Mouse (Mus musculus) brain, embryonic 14.5 days (tissue): ENCODE results near the gene Ddc. TPM values are rescaled to one million over a fixed set of nuclear protein-coding genes. Genes with fewer than 3 reads are reported as not detected.
A peak's percentile ranks its signal among the peaks of the same experiment; 100 is the strongest.

Experiments used
- DNase-seq: peaks from one replicate; pipeline ENCODE4 v3.0.0-alpha.2; 2011; ENCODE audit warnings: low read depth
- CTCF ChIP-seq: fragments of 200-500 bp; IDR thresholded peaks from 2 replicates; pipeline ENCODE4 v1.5.1; 2012; ENCODE audit warnings: inconsistent platforms, mild to moderate bottlenecking, moderate library complexity, borderline replicate concordance; ENCODE audit not compliant: insufficient read depth, insufficient read length; ENCODE audit errors: extremely low read depth
- POLR2A ChIP-seq: fragments of 200-500 bp; IDR thresholded peaks from 2 replicates; pipeline ENCODE4 v1.6.1; 2012; ENCODE audit warnings: mild to moderate bottlenecking, inconsistent platforms, borderline replicate concordance; ENCODE audit not compliant: poor library complexity, insufficient read depth, insufficient read length, severe bottlenecking; ENCODE audit errors: extremely low read depth
- polyA plus RNA-seq: library from polyadenylated mRNA; depleted of rRNA; stranded (reverse); fragments of >200 nt; gene quantifications from 2 replicates; pipeline ENCODE4 v1.2.3, GENCODE M21; 2012

The Ddc gene
- polyA plus RNA-seq, 1 experiment, result 13.8 TPM

- TF ChIP-seq POLR2A, result no peak
- no peak for TF ChIP-seq CTCF
- no peak for DNase-seq
Measured at GRCm38 (mm10) chr11:11932102-11932789, 34.3 kb upstream of the Ddc start.

GRCm38 (mm10) chr11:11931688-11932087 is 33.7 kb upstream of the Ddc start:
- peak; percentile 22 for DNase-seq
- TF ChIP-seq POLR2A, result no peak
- TF ChIP-seq CTCF, result no peak

GRCm38 (mm10) chr11:11930527-11930926 is 32.6 kb upstream of the Ddc start:
- DNase-seq, result no peak
- no peak for TF ChIP-seq POLR2A
- no peak for TF ChIP-seq CTCF

GRCm38 (mm10) chr11:11929059-11929458 is 31.1 kb upstream of the Ddc start:
- TF ChIP-seq POLR2A (no peak), CTCF (no peak)
- no peak for DNase-seq

- DNase-seq, result no peak
- TF ChIP-seq POLR2A (no peak), CTCF (no peak)
Measured at GRCm38 (mm10) chr11:11928586-11928985, 30.6 kb upstream of the Ddc start.

- no peak for TF ChIP-seq POLR2A
- no peak for TF ChIP-seq CTCF
- DNase-seq, result no peak
Measured at GRCm38 (mm10) chr11:11923900-11924299, 26.0 kb upstream of the Ddc start.

- TF ChIP-seq CTCF (no peak), POLR2A (no peak)
- no peak for DNase-seq
Measured at GRCm38 (mm10) chr11:11923345-11923744, 25.4 kb upstream of the Ddc start.

- no peak for TF ChIP-seq CTCF
- no peak for TF ChIP-seq POLR2A
- no peak for DNase-seq
Measured at GRCm38 (mm10) chr11:11922106-11922505, 24.2 kb upstream of the Ddc start.

GRCm38 (mm10) chr11:11907703-11908413 is 9.9 kb upstream of the Ddc start:
- no peak for TF ChIP-seq POLR2A
- no peak for TF ChIP-seq CTCF

GRCm38 (mm10) chr11:11905518-11905917 is 7.6 kb upstream of the Ddc start:
- DNase-seq, result no peak
- TF ChIP-seq POLR2A, result no peak
- no peak for TF ChIP-seq CTCF

More at GRCm38 (mm10) chr11:11907703-11908413, 9.9 kb upstream of the Ddc start:
- DNase-seq, result no peak

GRCm38 (mm10) chr11:11904995-11905394 is 7.1 kb upstream of the Ddc start:
- no peak for TF ChIP-seq POLR2A
- no peak for TF ChIP-seq CTCF
- no peak for DNase-seq

GRCm38 (mm10) chr11:11901509-11901908 is 3.6 kb upstream of the Ddc start:
- TF ChIP-seq POLR2A, result no peak
- no peak for TF ChIP-seq CTCF
- no peak for DNase-seq
